Mouse (Mus musculus) C2C12 (cell line): ENCODE data around the gene Ube2z.

Source experiments
- CTCF ChIP-seq: IDR thresholded peaks from one replicate; pipeline ENCODE4 v1.5.1; 2011; ENCODE audit not compliant: control insufficient read depth, insufficient read depth, insufficient read length
- FOSL1 ChIP-seq: IDR thresholded peaks from one replicate; pipeline ENCODE4 v1.8.0; 2011; ENCODE audit warnings: mild to moderate bottlenecking, low read length; ENCODE audit not compliant: poor library complexity, insufficient read depth, severe bottlenecking
- MYOD1 ChIP-seq: IDR thresholded peaks from one replicate; pipeline ENCODE4 v1.6.1; 2011; ENCODE audit warnings: low read depth; ENCODE audit not compliant: control insufficient read depth, insufficient read length
- USF1 ChIP-seq: IDR thresholded peaks from one replicate; pipeline ENCODE4 v1.6.1; 2011; ENCODE audit warnings: low read depth, mild to moderate bottlenecking, control low read depth, moderate library complexity

DNA sequence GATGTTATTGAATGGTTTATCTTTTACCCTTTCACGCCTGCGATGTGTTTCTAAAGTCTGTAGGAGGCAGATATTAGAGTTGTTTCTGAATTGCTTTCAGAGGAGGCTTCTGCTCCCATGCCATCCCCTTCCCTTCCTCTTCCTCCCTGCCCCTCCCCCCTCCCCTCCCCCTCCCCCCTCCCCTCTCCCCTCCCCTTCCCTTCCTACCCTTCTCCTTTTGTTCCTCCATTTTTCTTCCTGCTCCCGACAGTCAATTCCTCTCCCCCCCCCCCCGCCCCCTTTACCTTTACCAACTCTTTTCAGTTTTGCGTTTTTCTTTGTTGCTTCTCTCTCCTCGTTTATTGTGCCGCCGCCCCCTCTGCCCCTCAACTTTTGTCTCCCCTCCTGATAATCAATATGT lies 53.2 kb downstream of the Ube2z start:
- no peak for TF ChIP-seq CTCF
- no peak for TF ChIP-seq USF1
- TF ChIP-seq MYOD1: no peak
- no peak for TF ChIP-seq FOSL1
